Mouse (Mus musculus) heart, embryonic 11.5 days (tissue): ENCODE results near the gene AC129217.1. TPM values are rescaled to one million over a fixed set of nuclear protein-coding genes. Genes with fewer than 3 reads are reported as not detected.

Source experiments
- ATAC-seq: fragments of 200-750 bp; cut with Nextera tagmentation; replicated peaks from 2 replicates; pipeline ENCODE4 v1.8.0; 2017; ENCODE audit warnings: moderate library complexity; ENCODE audit not compliant: insufficient number of reproducible peaks, low FRiP score, low TSS enrichment
- H3K27ac ChIP-seq: fragments of 300-500 bp; sonication (generic); 2 replicates; pipeline ENCODE4 v1.5.1; 2014; ENCODE audit warnings: mild to moderate bottlenecking, low read depth, low read length
- H3K27me3 ChIP-seq: fragments of 300-500 bp; sonication (generic); 2 replicates; pipeline ENCODE4 v1.6.1; 2014; ENCODE audit warnings: mild to moderate bottlenecking, low read length, mixed read lengths; ENCODE audit not compliant: control insufficient read depth, insufficient read depth
- H3K36me3 ChIP-seq: fragments of 300-500 bp; sonication (generic); 2 replicates; pipeline ENCODE4 v1.6.1; 2014; ENCODE audit warnings: mild to moderate bottlenecking, low read length, moderate library complexity, mixed read lengths; ENCODE audit not compliant: control insufficient read depth, insufficient read depth
- H3K4me1 ChIP-seq: fragments of 300-500 bp; sonication (generic); 2 replicates; pipeline ENCODE4 v1.6.1; 2014; ENCODE audit warnings: low read length; ENCODE audit not compliant: control insufficient read depth, insufficient read depth
- H3K4me2 ChIP-seq: fragments of 300-500 bp; sonication (generic); 2 replicates; pipeline ENCODE4 v1.6.1; 2014; ENCODE audit warnings: mild to moderate bottlenecking, moderate library complexity
- H3K4me3 ChIP-seq: fragments of 300-500 bp; sonication (generic); 2 replicates; pipeline ENCODE4 v1.5.1; 2014; ENCODE audit warnings: low read depth, low read length
- H3K9ac ChIP-seq: fragments of 300-500 bp; sonication (generic); 2 replicates; pipeline ENCODE4 v1.6.1; 2014; ENCODE audit warnings: mild to moderate bottlenecking, low read depth, low read length, moderate library complexity
- H3K9me3 ChIP-seq: fragments of 300-500 bp; sonication (generic); replicated peaks from 2 replicates; pipeline ENCODE4 v1.6.1; 2016; ENCODE audit warnings: low read length; ENCODE audit not compliant: control insufficient read depth
- whole genome bisulfite sequencing: fragments of 180-500 bp; shearing (Covaris S2); extraction: QIAGEN DNeasy Blood & Tissue Kit; methylation state at CpG from one replicate; pipeline ENCODE4 v1.1.7; 2014; ENCODE audit not compliant: insufficient replicate concordance; 5-methylcytosine and 5-hydroxymethylcytosine counted together
- polyA plus RNA-seq: library from polyadenylated mRNA; unstranded; fragments of >200 nt; fragmentation: Nextera tagmentation; extraction: Ambion mirVana; gene quantifications from 2 replicates; pipeline ENCODE4 v1.2.1, GENCODE M21; 2014

Gene AC129217.1
- polyA plus RNA-seq, 1 experiment from 2014 or later = not detected

GRCm38 (mm10) chr19:8803204-8803780 lies 26.3 kb upstream of the AC129217.1 start:
- peaks cover 3% of the 10 kb centered on the region; the same call in 1 of the 2 replicates for H3K4me1 ChIP-seq
- 0 out of 2 replicates have a peak overlapping the region, but pooled peaks have one; percentile 82 for H3K27ac ChIP-seq
- H3K4me2 ChIP-seq = peak overlapping the region; percentile 88
- H3K27me3 ChIP-seq = no peaks in the 10 kb centered on the region
- H3K36me3 ChIP-seq = peaks cover 4% of the 10 kb centered on the region
- WGBS = 91% methylated on average over 9 of the region's 9 CpGs
- H3K9ac ChIP-seq = no peak overlapping the region
- peak overlapping the region; percentile 63 for H3K4me3 ChIP-seq
- no peak for ATAC-seq
- H3K9me3 ChIP-seq = no peaks in the 10 kb centered on the region

- Histone ChIP-seq H3K4me2 (no peak overlapping the region), H3K9me3 (no peaks in the 10 kb centered on the region), H3K9ac (no peak overlapping the region), H3K27me3 (no peaks in the 10 kb centered on the region), H3K36me3 (peaks cover 4% of the 10 kb centered on the region), H3K4me1 (peaks cover 3% of the 10 kb centered on the region; the same call in 1 of the 2 replicates), H3K27ac (no peak overlapping the region), H3K4me3 (no peak overlapping the region)
- WGBS = 85% methylated on average over 11 of the region's 11 CpGs
- ATAC-seq = no peak
These were observed 25.5 kb upstream of the AC129217.1 start for GRCm38 (mm10) chr19:8803879-8804660.

GRCm38 (mm10) chr19:8806810-8807209 lies 22.8 kb upstream of the AC129217.1 start:
- Histone ChIP-seq H3K9ac (no peak overlapping the region), H3K4me1 (peaks cover 3% of the 10 kb centered on the region; the same call in 1 of the 2 replicates), H3K4me2 (no peak overlapping the region), H3K27me3 (no peaks in the 10 kb centered on the region), H3K4me3 (no peak overlapping the region), H3K9me3 (no peaks in the 10 kb centered on the region), H3K27ac (no peak overlapping the region), H3K36me3 (peaks cover 10% of the 10 kb centered on the region)
- 92% methylated on average over 5 of the region's 5 CpGs for WGBS
- ATAC-seq = no peak

GRCm38 (mm10) chr19:8815812-8816211 lies 13.8 kb upstream of the AC129217.1 start:
- Histone ChIP-seq H3K4me3 (no peak overlapping the region), H3K27ac (no peak overlapping the region), H3K4me1 (peaks cover 7% of the 10 kb centered on the region), H3K9me3 (no peaks in the 10 kb centered on the region), H3K4me2 (no peak overlapping the region), H3K36me3 (peaks cover 9% of the 10 kb centered on the region), H3K9ac (no peak overlapping the region), H3K27me3 (no peaks in the 10 kb centered on the region)
- WGBS = 85% methylated on average over 11 of the region's 11 CpGs
- no peak for ATAC-seq

- Histone ChIP-seq H3K9me3 (no peaks in the 10 kb centered on the region), H3K36me3 (peaks cover 9% of the 10 kb centered on the region), H3K4me2 (peak overlapping the region; percentile 0; the same call in 1 of the 2 replicates), H3K27ac (no peak overlapping the region), H3K27me3 (no peaks in the 10 kb centered on the region), H3K4me1 (peaks cover 10% of the 10 kb centered on the region), H3K9ac (peak overlapping the region; percentile 29), H3K4me3 (no peak overlapping the region)
- ATAC-seq = no peak
- 79% methylated on average over 3 of the region's 3 CpGs for WGBS
These were observed 12.6 kb upstream of the AC129217.1 start for GRCm38 (mm10) chr19:8817001-8817400.

- no peaks in the 10 kb centered on the region for H3K9me3 ChIP-seq
- no peak for ATAC-seq
- WGBS = 26% methylated on average over 14 of the region's 14 CpGs
- H3K9ac ChIP-seq = peak overlapping the region; percentile 99
- no peaks in the 10 kb centered on the region for H3K27me3 ChIP-seq
- peak overlapping the region; percentile 100 for H3K27ac ChIP-seq
- peaks cover 17% of the 10 kb centered on the region for H3K4me1 ChIP-seq
- peaks cover 8% of the 10 kb centered on the region for H3K36me3 ChIP-seq
- H3K4me3 ChIP-seq = peak overlapping the region; percentile 100
- H3K4me2 ChIP-seq = peak overlapping the region; percentile 97
These were observed 11.2 kb upstream of the AC129217.1 start for GRCm38 (mm10) chr19:8818301-8818798.

GRCm38 (mm10) chr19:8818801-8819595 lies 10.6 kb upstream of the AC129217.1 start, which contains the start of gene Ttc9c:
Ttc9c (minus strand) TSS chr19:8819333.
- WGBS = under 1% methylated on average over 33 of the region's 33 CpGs
- Histone ChIP-seq H3K9ac (peak within 1 kb of the TSS; percentile 99), H3K4me3 (peak within 1 kb of the TSS; percentile 100), H3K4me1 (peaks cover 17% of the 10 kb centered on the region), H3K27ac (peak within 1 kb of the TSS; percentile 100), H3K36me3 (peaks cover 14% of the 10 kb centered on the region), H3K9me3 (no peaks in the 10 kb centered on the region), H3K27me3 (no peaks in the 10 kb centered on the region), H3K4me2 (peak within 1 kb of the TSS; percentile 97)
- peak; percentile 87 for ATAC-seq
